Mouse (Mus musculus) v-Abl transformed pro-B cells (cell line): Measurements from ENCODE around the gene 1700066M21Rik.

Source experiments
- in situ Hi-C, 2 experiments: fragments of 400-800 bp; cut with MboI; formaldehyde crosslinking; loops; one replicate each; pipeline ENCODE4 v1.15.1; 2025; ENCODE audit not compliant: unreplicated experiment in 2 of 2

Gene 1700066M21Rik

GRCm38 (mm10) chr1:57377376-57378341, at the start of gene 1700066M21Rik:
1700066M21Rik (plus strand) TSS chr1:57377620.
- in situ Hi-C loops: no loop called here

GRCm38 (mm10) chr1:57329285-57330093, 47.9 kb upstream of the 1700066M21Rik start:
- in situ Hi-C loops: no loop called here

DNA sequence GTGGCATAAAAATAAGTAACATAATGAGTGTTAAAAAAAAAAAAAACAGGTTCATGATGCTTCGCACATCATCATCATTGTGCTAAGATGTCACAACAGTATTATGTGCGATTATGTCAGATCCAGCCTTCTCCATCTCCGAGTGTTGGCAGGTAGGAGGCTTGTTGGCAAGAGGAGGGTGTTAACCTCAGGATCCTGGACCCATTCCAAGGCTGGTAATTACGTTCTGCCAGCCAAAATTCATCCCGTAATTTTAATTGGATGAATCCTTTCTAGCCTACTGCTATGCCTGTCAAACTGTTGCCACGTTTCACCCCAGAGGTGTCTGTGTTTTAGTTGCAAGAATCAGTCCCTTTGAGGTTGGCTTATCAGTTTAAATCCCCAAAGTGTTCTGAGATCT, 47.2 kb upstream of the 1700066M21Rik start:
- in situ Hi-C loops: no loop called here

DNA sequence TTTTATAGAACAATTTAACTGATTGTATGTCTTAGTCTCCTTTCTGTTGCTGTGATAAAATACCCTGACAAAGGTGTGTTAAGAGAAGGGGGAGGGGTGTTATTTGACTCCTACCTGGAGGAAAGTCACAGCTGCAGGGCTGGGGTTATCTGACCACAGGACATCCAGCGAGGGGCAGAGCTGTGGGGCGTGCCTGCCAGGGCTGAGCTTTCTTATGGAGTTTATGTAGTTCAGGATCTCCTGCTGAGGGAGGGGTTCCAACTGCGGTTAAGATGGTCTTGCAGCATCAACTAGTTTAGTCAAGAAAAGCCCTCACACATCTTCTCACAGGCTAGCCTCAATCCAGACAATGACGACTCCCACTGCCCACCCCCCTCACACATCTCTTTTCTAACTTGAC, 45.4 kb upstream of the 1700066M21Rik start:
- in situ Hi-C loops: no loop called here

- in situ Hi-C loops: no loop called here
Measured at GRCm38 (mm10) chr1:57333550-57334213, 43.7 kb upstream of the 1700066M21Rik start.

DNA sequence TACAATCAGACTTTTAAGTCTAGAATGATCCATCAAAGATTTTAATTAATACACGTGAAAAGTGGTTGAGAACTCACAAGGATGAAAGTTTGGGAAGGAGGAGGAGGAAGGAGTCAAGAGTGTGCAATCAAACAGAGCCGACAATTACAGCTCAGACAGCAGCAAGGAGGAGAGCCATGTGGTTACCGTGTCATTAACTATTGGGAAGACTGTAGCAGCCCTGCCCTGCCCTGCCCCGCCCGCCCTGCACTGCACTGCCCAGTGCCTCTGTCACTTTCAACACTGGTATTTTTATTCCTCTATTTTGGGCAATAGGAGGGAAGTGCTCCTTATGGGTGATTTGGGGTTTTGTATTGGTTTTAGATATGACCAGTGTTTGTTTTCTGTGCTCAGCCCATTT, 42.2 kb upstream of the 1700066M21Rik start:
- in situ Hi-C loops: loop anchor here in 1 of 2 experiments (5.0 kb wide), 1 partner anchor 1453 kb away; no protein-coding TSS in a partner anchor

DNA sequence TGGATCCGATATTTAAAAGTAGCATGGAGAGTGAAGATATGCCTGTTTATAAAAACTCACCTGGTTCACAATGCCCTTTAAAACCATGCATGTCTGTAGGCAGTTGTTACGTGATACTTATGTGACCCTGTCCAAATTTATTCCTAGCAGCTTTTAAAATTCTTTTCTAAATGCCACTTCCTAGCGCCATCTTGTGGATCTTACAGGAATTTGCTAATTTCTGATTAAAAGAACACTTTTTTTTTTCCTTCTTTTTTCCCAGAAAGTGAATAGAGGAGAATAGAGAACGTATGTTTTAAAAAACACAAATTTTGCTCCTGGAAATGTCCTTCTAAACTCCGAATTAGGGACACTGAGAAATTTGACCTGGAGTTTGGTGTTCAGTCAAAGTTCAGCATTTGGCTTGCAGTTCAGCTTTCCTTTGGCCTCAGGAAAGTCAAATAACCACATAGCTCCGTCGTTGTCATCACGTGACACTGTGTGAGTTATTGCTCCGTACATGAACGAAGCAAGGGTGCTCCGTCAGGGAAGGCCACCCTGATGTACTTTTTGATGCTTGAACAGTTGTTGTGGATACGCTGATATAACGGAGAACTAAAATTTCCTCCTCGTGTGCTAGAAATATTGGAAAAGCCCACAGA, 38.1 kb upstream of the 1700066M21Rik start:
- in situ Hi-C loops: loop anchor here in 1 of 2 experiments (5.0 kb wide), 1 partner anchor 1457 kb away; no protein-coding TSS in a partner anchor

DNA sequence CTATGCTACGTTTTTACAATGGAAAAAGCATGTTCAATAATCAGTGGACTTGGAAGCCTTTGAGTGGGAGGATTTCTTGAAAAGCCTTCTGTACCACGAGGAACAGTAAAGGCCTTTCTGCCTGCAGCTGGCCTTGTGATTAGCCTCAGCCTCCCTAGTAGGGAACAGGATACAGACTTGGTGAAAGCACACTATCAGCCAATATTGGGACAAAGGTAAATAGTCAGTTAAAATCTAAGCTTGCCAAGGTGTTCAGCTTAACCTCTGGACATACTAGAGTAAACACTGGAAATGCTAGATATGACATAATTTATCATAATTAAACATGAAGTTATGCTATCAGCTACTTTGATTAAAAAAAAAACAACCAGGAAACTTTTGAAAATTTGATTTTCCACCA, 36.2 kb upstream of the 1700066M21Rik start:
- in situ Hi-C loops: loop anchor here in 1 of 2 experiments (10.0 kb wide), 1 partner anchor 1456 kb away; no protein-coding TSS in a partner anchor

- in situ Hi-C loops: loop anchor here in 1 of 2 experiments (10.0 kb wide), 1 partner anchor 1463 kb away; no protein-coding TSS in a partner anchor
Measured at GRCm38 (mm10) chr1:57347487-57347886, 29.9 kb upstream of the 1700066M21Rik start.

DNA sequence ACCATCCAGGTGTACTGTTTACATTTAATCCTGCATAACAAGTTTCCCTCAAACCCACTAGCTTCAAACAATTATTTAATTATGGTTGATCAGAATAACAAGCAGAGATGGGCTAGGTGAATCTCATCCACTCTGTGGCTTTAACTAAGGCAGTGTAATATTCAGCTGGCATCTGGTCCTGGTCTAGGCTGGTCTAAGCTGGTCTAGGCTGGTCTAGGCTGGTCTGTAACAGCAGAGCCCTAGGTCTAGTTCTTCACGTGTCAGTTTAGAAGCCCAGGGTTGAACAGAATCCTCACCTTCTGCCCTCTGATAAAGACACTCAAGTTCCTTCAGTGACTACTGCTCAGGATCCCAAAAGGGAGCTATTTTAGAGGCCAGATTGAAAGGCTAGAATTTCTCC, 25.5 kb upstream of the 1700066M21Rik start:
- in situ Hi-C loops: no loop called here

GRCm38 (mm10) chr1:57358546-57358945, 18.9 kb upstream of the 1700066M21Rik start:
- in situ Hi-C loops: no loop called here

DNA sequence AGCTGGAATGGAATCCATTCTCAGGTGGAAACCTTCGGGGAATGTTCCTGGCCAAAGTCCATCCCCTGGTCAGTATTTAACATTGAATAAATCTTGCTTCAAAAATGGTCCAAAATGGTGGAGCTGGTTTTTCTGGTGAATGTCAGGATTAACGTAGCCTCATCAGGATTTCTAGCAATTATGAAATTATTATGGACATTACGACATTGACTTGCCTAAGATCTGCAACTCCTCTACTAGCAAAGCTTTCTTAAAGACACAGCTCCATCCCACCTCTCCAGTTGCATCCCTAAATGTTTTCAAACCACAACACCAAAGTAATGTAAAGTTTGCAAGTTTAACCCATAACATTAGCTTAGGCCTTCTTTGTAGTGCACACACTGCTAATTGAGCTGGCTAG, 10.0 kb upstream of the 1700066M21Rik start:
- in situ Hi-C loops: no loop called here

DNA sequence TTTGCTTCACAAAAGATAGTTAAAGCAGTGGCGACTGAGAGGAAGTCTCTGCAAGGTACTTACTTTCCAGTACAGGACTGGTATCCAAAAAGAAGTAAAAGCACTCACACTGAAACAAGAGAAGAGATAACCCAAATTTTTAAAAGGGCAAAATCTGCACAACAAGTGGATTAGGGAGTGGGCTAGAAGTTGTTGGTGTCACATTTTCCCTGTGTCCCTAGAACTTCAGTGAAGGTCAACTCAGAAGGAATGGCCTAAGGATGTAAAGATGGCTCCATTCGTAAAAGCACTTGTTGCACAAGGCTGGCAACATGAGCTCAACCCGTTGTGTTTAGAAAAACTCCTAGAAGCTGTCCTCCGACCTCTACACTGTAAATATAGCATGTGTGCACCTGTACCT, 8.3 kb upstream of the 1700066M21Rik start:
- in situ Hi-C loops: no loop called here

GRCm38 (mm10) chr1:57370451-57370850, 7.0 kb upstream of the 1700066M21Rik start:
- in situ Hi-C loops: no loop called here

- in situ Hi-C loops: no loop called here
Measured at GRCm38 (mm10) chr1:57375276-57375675, 2.1 kb upstream of the 1700066M21Rik start.

DNA sequence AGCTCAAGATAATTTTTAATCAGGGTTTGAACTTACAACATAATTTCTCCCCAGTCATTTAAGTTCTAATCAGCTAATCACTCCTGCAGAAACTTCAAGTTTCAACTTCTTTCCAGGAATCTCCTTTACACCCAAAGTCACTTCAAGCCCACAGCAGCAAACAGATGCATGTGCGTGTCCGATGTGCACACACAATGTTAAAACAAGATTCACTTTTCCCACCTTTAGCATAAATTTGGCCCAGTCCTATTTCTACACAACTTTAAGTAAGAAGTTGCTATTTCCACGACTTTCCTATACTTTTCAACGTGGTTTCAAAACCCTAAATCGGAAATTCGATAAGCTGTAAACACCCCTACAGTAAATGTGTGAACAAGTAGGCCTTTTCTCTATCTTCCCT, 614 bp upstream of the 1700066M21Rik start:
- in situ Hi-C loops: no loop called here

- in situ Hi-C loops: no loop called here
Measured at GRCm38 (mm10) chr1:57386519-57386918, 9.1 kb downstream of the 1700066M21Rik start.

DNA sequence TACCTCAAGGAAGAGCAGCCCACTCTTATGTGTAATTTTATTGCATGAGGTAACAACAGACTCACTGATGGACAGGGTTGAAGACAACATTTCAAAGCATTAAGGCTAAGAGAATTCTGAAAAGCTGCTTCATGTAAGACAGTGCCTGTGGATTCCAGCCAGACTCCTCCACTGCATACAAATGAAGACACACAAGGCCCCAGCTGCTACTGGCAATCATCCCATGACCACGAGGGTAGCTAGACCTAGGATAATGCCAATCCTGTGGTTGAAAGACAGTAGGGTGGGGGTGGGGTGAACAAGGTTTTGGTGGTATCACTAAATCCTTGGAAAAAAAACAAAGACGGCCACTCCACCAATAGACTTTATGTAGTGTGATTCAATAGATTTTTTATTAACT, 10.5 kb downstream of the 1700066M21Rik start:
- in situ Hi-C loops: no loop called here

- in situ Hi-C loops: no loop called here
Measured at GRCm38 (mm10) chr1:57388402-57389155, 11.2 kb downstream of the 1700066M21Rik start.
